Mouse (Mus musculus) liver, embryonic 14.5 days (tissue): ENCODE measurements at regions not wholly inside any gene's neighbourhood (a gene's known extent, or its start where the extent isn't known, plus 50 kb on each side); places are given as distances from the start of the nearest gene placed in this dataset.

Source experiments
- ATAC-seq: fragments of 200-750 bp; cut with Nextera tagmentation; 2 replicates; pipeline ENCODE4 v1.8.0; 2017; ENCODE audit warnings: moderate number of reproducible peaks, mild to moderate bottlenecking, moderate library complexity; ENCODE audit not compliant: insufficient read depth
- DNase-seq, 3 experiments: peaks; one replicate each; pipeline ENCODE4 v3.0.0-alpha.2; 2012 to 2013; ENCODE audit warnings: low read depth in 3 of 3, low spot score in 3 of 3
- H3K27ac ChIP-seq: fragments of 300-500 bp; sonication (generic); 2 replicates; pipeline ENCODE4 v1.5.1; 2014; ENCODE audit warnings: moderate library complexity, mild to moderate bottlenecking, control low read depth, inconsistent platforms
- H3K27me3 ChIP-seq: fragments of 300-500 bp; sonication (generic); 2 replicates; pipeline ENCODE4 v1.6.1; 2014; ENCODE audit warnings: mild to moderate bottlenecking, low read length, moderate library complexity; ENCODE audit not compliant: control insufficient read depth, insufficient read depth
- H3K36me3 ChIP-seq: fragments of 300-500 bp; sonication (generic); replicated peaks from 2 replicates; pipeline ENCODE4 v1.6.1; 2014; ENCODE audit warnings: low read depth; ENCODE audit not compliant: control insufficient read depth, insufficient read depth
- H3K4me1 ChIP-seq, 2 experiments: fragments of 200-500 bp in 1 of 2; fragments of 300-500 bp in 1 of 2; sonication (generic) in 1 of 2; replicated peaks; 2 replicates each; pipeline ENCODE4 v1.6.1; 2012 to 2014; ENCODE audit warnings: antibody characterized with exemption in 1 of 2, inconsistent platforms in 1 of 2, low read length in 1 of 2; ENCODE audit not compliant: control insufficient read depth in 2 of 2, insufficient read depth in 2 of 2
- H3K4me2 ChIP-seq: fragments of 300-500 bp; sonication (generic); 2 replicates; pipeline ENCODE4 v1.6.1; 2014; ENCODE audit warnings: low read depth, mild to moderate bottlenecking, control low read depth, moderate library complexity
- H3K4me3 ChIP-seq, 2 experiments: fragments of 200-500 bp in 1 of 2; fragments of 300-500 bp in 1 of 2; sonication (generic) in 1 of 2; 2 replicates each; pipeline ENCODE4 v1.5.1; 2012 to 2014; ENCODE audit warnings: low read depth in 2 of 2, low read length in 2 of 2, mild to moderate bottlenecking in 2 of 2, control low read depth in 1 of 2, inconsistent platforms in 1 of 2, moderate library complexity in 1 of 2; ENCODE audit not compliant: insufficient read depth in 1 of 2
- H3K9ac ChIP-seq: fragments of 300-500 bp; sonication (generic); replicated peaks from 2 replicates; pipeline ENCODE4 v1.6.1; 2014; ENCODE audit warnings: mild to moderate bottlenecking, control low read depth, moderate library complexity
- H3K9me3 ChIP-seq: fragments of 300-500 bp; sonication (generic); 2 replicates; pipeline ENCODE4 v1.6.1; 2016; ENCODE audit warnings: low read length, mixed read lengths; ENCODE audit not compliant: control insufficient read depth
- CTCF ChIP-seq: IDR thresholded peaks from 2 replicates; pipeline ENCODE4 v1.5.1; 2016; ENCODE audit warnings: antibody characterized with exemption, low read depth, control low read depth
- EP300 ChIP-seq: IDR thresholded peaks from 2 replicates; pipeline ENCODE4 v1.6.1; 2016; ENCODE audit warnings: antibody characterized with exemption, low read depth
- WGBS: fragments of 180-500 bp; shearing (Covaris S2); extraction: QIAGEN DNeasy Blood & Tissue Kit; methylation state at CpG from one replicate; pipeline ENCODE4 v1.1.7; 2014; ENCODE audit not compliant: insufficient replicate concordance; 5-methylcytosine and 5-hydroxymethylcytosine counted together

GRCm38 (mm10) chr5:111805150-111805549 is 71.4 kb downstream of the Gm26897 start:
- WGBS = 36% methylated on average over 7 of the region's 7 CpGs
- ATAC-seq (no peak), DNase-seq (no peak)
- Histone ChIP-seq H3K36me3 (no peaks in the 10 kb centered on the region), H3K27me3 (no peaks in the 10 kb centered on the region), H3K4me1 (no peaks in the 10 kb centered on the region), H3K9me3 (no peaks in the 10 kb centered on the region), H3K4me3 (no peak overlapping the region), H3K27ac (no peak overlapping the region), H3K4me2 (no peak overlapping the region), H3K9ac (no peak overlapping the region)
- no peak for TF ChIP-seq CTCF
- TF ChIP-seq EP300 = no peak

- 41% methylated on average over 17 of the region's 17 CpGs for WGBS
- H3K4me3 ChIP-seq = no peak overlapping the region
- ATAC-seq (no peak), DNase-seq (no peak)
- no peak for TF ChIP-seq CTCF
- no peak for TF ChIP-seq EP300
- H3K4me2 ChIP-seq = no peak overlapping the region
- no peaks in the 10 kb centered on the region for H3K9me3 ChIP-seq
- H3K36me3 ChIP-seq = no peaks in the 10 kb centered on the region
- H3K27ac ChIP-seq = no peak overlapping the region
- H3K9ac ChIP-seq = no peak overlapping the region
- no peaks in the 10 kb centered on the region for H3K27me3 ChIP-seq
- H3K4me1 ChIP-seq = no peaks in the 10 kb centered on the region
Observed at GRCm38 (mm10) chr5:111805761-111806191, 72.1 kb downstream of the Gm26897 start.

DNA sequence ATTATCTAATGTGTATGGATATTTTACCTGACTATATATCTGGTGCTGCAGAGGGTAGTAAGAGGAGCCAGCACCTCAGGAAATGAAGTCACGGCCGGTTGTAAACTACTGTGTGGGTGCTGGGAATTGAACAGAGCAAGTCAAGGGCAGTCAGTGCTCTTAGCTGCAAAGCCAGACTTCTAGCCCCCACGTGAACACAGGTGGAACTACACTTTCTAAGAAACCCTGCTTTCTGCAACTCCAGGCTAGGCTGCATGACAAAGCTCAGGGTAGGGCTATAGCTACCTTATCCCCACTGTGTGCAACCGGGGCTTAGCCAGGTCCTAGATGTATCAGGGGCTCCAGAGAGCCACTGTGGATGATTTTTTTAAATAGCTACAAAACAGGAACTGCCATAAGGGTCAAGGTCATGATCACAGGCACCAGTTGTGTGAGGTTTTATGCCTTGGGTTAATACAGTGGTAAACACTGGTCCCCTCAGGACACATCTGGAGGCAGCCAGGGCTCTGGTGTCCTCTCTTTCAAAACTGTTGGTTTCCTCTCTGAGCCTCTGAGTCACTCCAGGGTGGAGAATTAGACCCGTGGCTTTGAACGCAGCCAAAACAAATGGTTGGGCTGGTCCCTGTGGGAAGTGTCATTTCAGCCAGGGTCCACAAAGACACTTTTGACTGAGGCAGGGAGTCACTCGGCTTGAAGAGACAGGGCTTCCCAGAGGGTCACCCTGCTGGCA is 76.5 kb downstream of the Gm26897 start:
- TF ChIP-seq EP300 (no peak), CTCF (no peak)
- no peak for DNase-seq

GRCm38 (mm10) chr5:111812581-111812980 is 78.9 kb downstream of the Gm26897 start:
- Histone ChIP-seq H3K4me3 (no peak overlapping the region), H3K4me1 (no peaks in the 10 kb centered on the region), H3K27me3 (no peaks in the 10 kb centered on the region), H3K9ac (no peak overlapping the region), H3K9me3 (no peaks in the 10 kb centered on the region), H3K4me2 (no peak overlapping the region), H3K36me3 (no peaks in the 10 kb centered on the region), H3K27ac (no peak overlapping the region)
- ATAC-seq (no peak), DNase-seq (no peak)
- no peak for TF ChIP-seq CTCF
- TF ChIP-seq EP300 = no peak
- 57% methylated on average over 7 of the region's 7 CpGs for WGBS

More for the DNA sequence above, 76.5 kb downstream of the Gm26897 start:
- no peaks in the 10 kb centered on the region for H3K36me3 ChIP-seq
- H3K27ac ChIP-seq = no peak overlapping the region
- no peak overlapping the region for H3K4me2 ChIP-seq
- H3K4me3 ChIP-seq = no peak overlapping the region
- no peaks in the 10 kb centered on the region for H3K9me3 ChIP-seq
- 15% methylated on average over 7 of the region's 7 CpGs for WGBS
- H3K27me3 ChIP-seq = no peaks in the 10 kb centered on the region
- no peak for ATAC-seq
- no peak overlapping the region for H3K9ac ChIP-seq
- no peaks in the 10 kb centered on the region for H3K4me1 ChIP-seq

DNA sequence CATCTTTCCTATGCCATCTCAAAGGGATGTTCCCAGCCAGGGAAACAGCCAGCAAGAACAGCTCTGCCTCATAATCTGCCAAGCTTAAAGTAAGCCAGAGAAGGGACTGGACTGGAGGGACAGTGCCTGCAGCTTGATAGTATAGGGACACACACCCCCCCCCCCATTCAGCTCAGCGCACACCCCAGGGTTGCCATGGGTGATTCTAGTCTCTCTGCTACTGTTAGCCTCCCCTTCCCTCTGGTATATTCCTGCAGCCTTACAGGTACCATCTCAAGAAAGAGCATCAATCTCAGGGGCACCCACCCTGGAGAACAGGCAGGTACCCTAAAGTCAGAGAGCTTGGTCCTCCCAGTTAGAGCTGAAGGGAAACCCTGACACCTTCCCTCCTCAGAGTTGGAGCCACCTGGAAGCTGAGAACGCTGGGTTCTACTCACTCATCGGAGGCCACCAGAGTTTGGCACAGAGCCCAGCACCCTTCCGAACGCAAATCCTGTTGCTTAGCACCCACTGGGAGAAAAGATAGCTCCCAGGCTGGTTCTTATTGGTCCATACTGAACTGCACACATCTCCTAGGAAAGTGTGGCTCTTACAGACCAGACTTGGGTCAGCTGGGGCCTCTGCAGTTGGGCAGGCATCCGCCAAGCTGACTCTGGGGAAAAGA is 79.5 kb downstream of the Gm26897 start:
- Histone ChIP-seq H3K36me3 (no peaks in the 10 kb centered on the region), H3K27me3 (no peaks in the 10 kb centered on the region), H3K9me3 (no peaks in the 10 kb centered on the region), H3K9ac (no peak overlapping the region), H3K4me3 (no peak overlapping the region), H3K4me1 (no peaks in the 10 kb centered on the region), H3K27ac (no peak overlapping the region), H3K4me2 (no peak overlapping the region)
- 63% methylated on average over 6 of the region's 6 CpGs for WGBS
- DNase-seq (no peak), ATAC-seq (no peak)
- TF ChIP-seq CTCF = no peak
- no peak for TF ChIP-seq EP300
